Mouse (Mus musculus) v-Abl transformed pro-B cells (cell line): Measurements from ENCODE around the gene Gm45713.

ENCODE experiments used
- in situ Hi-C, 2 experiments: fragments of 400-800 bp; cut with MboI; formaldehyde crosslinking; loops; one replicate each; pipeline ENCODE4 v1.15.1; 2025; ENCODE audit not compliant: unreplicated experiment in 2 of 2

Gm45713 gene

DNA sequence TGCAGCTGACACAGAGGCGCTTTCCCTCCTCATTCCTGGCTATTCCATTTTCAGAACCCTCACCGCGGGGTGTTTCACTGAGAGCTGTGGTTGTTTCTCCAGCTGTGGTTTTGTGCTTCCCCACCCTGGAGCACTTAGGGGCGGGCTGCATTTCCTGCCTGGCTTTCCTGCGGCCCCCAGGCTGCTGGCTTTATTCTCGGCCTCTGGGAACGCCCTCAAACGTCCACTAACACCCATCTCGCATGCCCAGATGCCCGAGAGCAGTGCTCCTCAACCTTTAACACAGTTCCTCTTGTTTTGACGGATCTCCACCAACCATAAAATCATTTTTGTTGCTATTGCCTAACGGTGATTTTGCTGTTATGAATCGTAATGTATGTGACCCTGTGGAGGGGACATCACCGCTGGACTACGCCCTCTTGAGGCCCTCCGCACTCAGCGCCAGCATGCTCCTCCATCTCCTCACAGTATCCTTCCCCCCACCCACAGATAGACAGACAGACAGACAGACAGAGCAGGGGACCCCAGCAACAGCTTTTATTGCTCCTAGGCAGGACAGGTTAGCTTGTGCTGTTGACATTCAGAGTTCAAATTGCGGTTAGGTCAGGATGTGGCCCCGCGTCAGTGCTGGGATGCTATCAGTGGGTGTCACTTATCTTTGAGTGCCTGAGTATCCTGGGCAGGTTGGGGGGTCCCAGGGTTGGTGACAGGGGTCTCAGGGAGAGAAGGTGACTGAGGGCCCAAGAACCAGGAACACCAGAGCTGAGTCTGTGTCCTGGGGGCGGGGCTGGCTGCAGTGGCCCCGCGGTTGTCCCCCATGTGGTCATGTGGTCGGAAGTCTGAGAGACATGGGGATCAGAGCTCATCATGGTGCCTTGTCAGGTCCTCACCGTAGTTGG is 53.4 kb downstream of the Gm45713 start:
- in situ Hi-C loops = loop anchor here (5.0 kb wide), 5 partner anchors 45 to 220 kb away; partner anchors contain the start of genes Ccdc155 (in 1 of the 2), Flt3l (in 1 of the 2), Gm45713 (in 1 of the 2) and Rpl13a (in 1 of the 2)

GRCm38 (mm10) chr7:45081016-45081415 is 55.0 kb downstream of the Gm45713 start:
- in situ Hi-C loops = loop anchor here (5.0 kb wide), 5 partner anchors 46 to 221 kb away; partner anchors contain the start of genes Ccdc155 (in 1 of the 2), Flt3l (in 1 of the 2), Gm45713 (in 1 of the 2) and Rpl13a (in 1 of the 2)

GRCm38 (mm10) chr7:45079856-45080255 is 56.2 kb downstream of the Gm45713 start:
- in situ Hi-C loops = loop anchor here (5.0 kb wide), 5 partner anchors 47 to 222 kb away; partner anchors contain the start of genes Ccdc155 (in 1 of the 2), Flt3l (in 1 of the 2), Gm45713 (in 1 of the 2) and Rpl13a (in 1 of the 2)

GRCm38 (mm10) chr7:45078513-45078912 is 57.5 kb downstream of the Gm45713 start:
- in situ Hi-C loops = no loop called here

- in situ Hi-C loops = no loop called here
Observed at GRCm38 (mm10) chr7:45077829-45078228, 58.2 kb downstream of the Gm45713 start.

- in situ Hi-C loops = no loop called here
Observed at GRCm38 (mm10) chr7:45077322-45077721, 58.7 kb downstream of the Gm45713 start.

- in situ Hi-C loops = no loop called here
Observed at GRCm38 (mm10) chr7:45076501-45076900, 59.5 kb downstream of the Gm45713 start.
